Mouse (Mus musculus): ENCODE data around the gene Grid2. TPM values are rescaled to one million over a fixed set of nuclear protein-coding genes. Genes with fewer than 3 reads are reported as not detected.

Grid2 gene
- polyA plus RNA-seq, 1 experiment from 2014 or later: 0.38 TPM

GRCm38 (mm10) chr6:63898171-63898570 lies 642.5 kb downstream of the Grid2 start:
- Histone ChIP-seq H3K27ac (replicated peaks) (no peak overlapping the region), H3K4me2 (replicated peaks; ENCODE audit: low read depth) (no peak overlapping the region), H3K9ac (ENCODE audit: low read length) (no peak overlapping the region), H3K27me3 (ENCODE audit: control insufficient read depth, insufficient read depth, low read length) (no peaks in the 10 kb centered on the region), H3K4me1 (replicated peaks; ENCODE audit: control insufficient read depth, insufficient read depth) (no peaks in the 10 kb centered on the region), H3K4me3 (ENCODE audit: low read depth, low read length) (no peak overlapping the region), H3K9me3 (ENCODE audit: control insufficient read depth, low read length) (no peaks in the 10 kb centered on the region), H3K36me3 (ENCODE audit: control insufficient read depth, insufficient read depth, low read length) (no peaks in the 10 kb centered on the region)
- no peak for ATAC-seq (ENCODE audit: low FRiP score, low TSS enrichment)
- DNase-seq (ENCODE audit: low spot score): no peak
- 92% methylated on average over 2 of the region's 2 CpGs for WGBS
- no peak for TF ChIP-seq CTCF (IDR thresholded peaks at IDR 0.05; ENCODE audit: low read depth)
- TF ChIP-seq EP300 (optimal IDR thresholded peaks at IDR 0.05): no peak

GRCm38 (mm10) chr6:63917035-63917570 lies 661.4 kb downstream of the Grid2 start:
- H3K4me1 ChIP-seq (replicated peaks; ENCODE audit: control insufficient read depth, insufficient read depth): no peaks in the 10 kb centered on the region
- TF ChIP-seq EP300 (optimal IDR thresholded peaks at IDR 0.05): no peak
- no peak for TF ChIP-seq CTCF (IDR thresholded peaks at IDR 0.05; ENCODE audit: low read depth)
- no peak overlapping the region for H3K4me3 ChIP-seq (ENCODE audit: low read depth, low read length)
- H3K27me3 ChIP-seq (ENCODE audit: control insufficient read depth, insufficient read depth, low read length): no peaks in the 10 kb centered on the region
- no peaks in the 10 kb centered on the region for H3K9me3 ChIP-seq (ENCODE audit: control insufficient read depth, low read length)
- 66% methylated on average over 6 of the region's 6 CpGs for WGBS
- H3K27ac ChIP-seq (replicated peaks): no peak overlapping the region
- no peaks in the 10 kb centered on the region for H3K36me3 ChIP-seq (ENCODE audit: control insufficient read depth, insufficient read depth, low read length)
- H3K4me2 ChIP-seq (replicated peaks; ENCODE audit: low read depth): no peak overlapping the region
- H3K9ac ChIP-seq (ENCODE audit: low read length): no peak overlapping the region
- DNase-seq (ENCODE audit: low spot score): no peak
- ATAC-seq (ENCODE audit: low FRiP score, low TSS enrichment): no peak

GRCm38 (mm10) chr6:63921951-63922350 lies 666.3 kb downstream of the Grid2 start:
- no peak for TF ChIP-seq EP300 (optimal IDR thresholded peaks at IDR 0.05)
- WGBS: 80% methylated on average over 6 of the region's 6 CpGs
- H3K4me3 ChIP-seq (ENCODE audit: low read depth, low read length): no peak overlapping the region
- H3K4me2 ChIP-seq (replicated peaks; ENCODE audit: low read depth): no peak overlapping the region
- H3K4me1 ChIP-seq (replicated peaks; ENCODE audit: control insufficient read depth, insufficient read depth): no peaks in the 10 kb centered on the region
- H3K36me3 ChIP-seq (ENCODE audit: control insufficient read depth, insufficient read depth, low read length): no peaks in the 10 kb centered on the region
- H3K27ac ChIP-seq (replicated peaks): no peak overlapping the region
- DNase-seq (ENCODE audit: low spot score) (no peak), ATAC-seq (ENCODE audit: low FRiP score, low TSS enrichment) (no peak)
- no peaks in the 10 kb centered on the region for H3K9me3 ChIP-seq (ENCODE audit: control insufficient read depth, low read length)
- no peak overlapping the region for H3K9ac ChIP-seq (ENCODE audit: low read length)
- H3K27me3 ChIP-seq (ENCODE audit: control insufficient read depth, insufficient read depth, low read length): no peaks in the 10 kb centered on the region

- Histone ChIP-seq H3K27me3 (ENCODE audit: control insufficient read depth, insufficient read depth, low read length) (no peaks in the 10 kb centered on the region), H3K4me3 (ENCODE audit: low read depth, low read length) (no peak overlapping the region), H3K36me3 (ENCODE audit: control insufficient read depth, insufficient read depth, low read length) (no peaks in the 10 kb centered on the region), H3K4me1 (replicated peaks; ENCODE audit: control insufficient read depth, insufficient read depth) (no peaks in the 10 kb centered on the region), H3K27ac (replicated peaks) (no peak overlapping the region), H3K4me2 (replicated peaks; ENCODE audit: low read depth) (no peak overlapping the region), H3K9ac (ENCODE audit: low read length) (no peak overlapping the region), H3K9me3 (ENCODE audit: control insufficient read depth, low read length) (no peaks in the 10 kb centered on the region)
- ATAC-seq (ENCODE audit: low FRiP score, low TSS enrichment): no peak
- TF ChIP-seq EP300 (optimal IDR thresholded peaks at IDR 0.05) (no peak), CTCF (IDR thresholded peaks at IDR 0.05; ENCODE audit: low read depth) (no peak)
- DNase-seq (ENCODE audit: low spot score): no peak
Measured at GRCm38 (mm10) chr6:63931201-63931600, 675.5 kb downstream of the Grid2 start.

- DNase-seq (ENCODE audit: low spot score) (no peak), ATAC-seq (ENCODE audit: low FRiP score, low TSS enrichment) (no peak)
- Histone ChIP-seq H3K9ac (ENCODE audit: low read length) (no peak overlapping the region), H3K27ac (replicated peaks) (no peak overlapping the region), H3K27me3 (ENCODE audit: control insufficient read depth, insufficient read depth, low read length) (no peaks in the 10 kb centered on the region), H3K4me2 (replicated peaks; ENCODE audit: low read depth) (no peak overlapping the region), H3K36me3 (ENCODE audit: control insufficient read depth, insufficient read depth, low read length) (no peaks in the 10 kb centered on the region), H3K9me3 (ENCODE audit: control insufficient read depth, low read length) (no peaks in the 10 kb centered on the region), H3K4me1 (replicated peaks; ENCODE audit: control insufficient read depth, insufficient read depth) (no peaks in the 10 kb centered on the region), H3K4me3 (ENCODE audit: low read depth, low read length) (no peak overlapping the region)
- TF ChIP-seq EP300 (optimal IDR thresholded peaks at IDR 0.05): no peak
- TF ChIP-seq CTCF (IDR thresholded peaks at IDR 0.05; ENCODE audit: low read depth): no peak
- 53% methylated on average over 5 of the region's 5 CpGs for WGBS
Measured at GRCm38 (mm10) chr6:63946721-63947120, 691.0 kb downstream of the Grid2 start.

- no peaks in the 10 kb centered on the region for H3K27me3 ChIP-seq (ENCODE audit: control insufficient read depth, insufficient read depth, low read length)
- ATAC-seq (ENCODE audit: low FRiP score, low TSS enrichment): no peak
- H3K4me2 ChIP-seq (replicated peaks; ENCODE audit: low read depth): no peak overlapping the region
- DNase-seq (ENCODE audit: low spot score): no peak
- H3K36me3 ChIP-seq (ENCODE audit: control insufficient read depth, insufficient read depth, low read length): no peaks in the 10 kb centered on the region
- H3K4me3 ChIP-seq (ENCODE audit: low read depth, low read length): no peak overlapping the region
- TF ChIP-seq CTCF (IDR thresholded peaks at IDR 0.05; ENCODE audit: low read depth) (no peak), EP300 (optimal IDR thresholded peaks at IDR 0.05) (no peak)
- no peak overlapping the region for H3K27ac ChIP-seq (replicated peaks)
- no peak overlapping the region for H3K9ac ChIP-seq (ENCODE audit: low read length)
- WGBS: 49% methylated on average over 3 of the region's 3 CpGs
- H3K9me3 ChIP-seq (ENCODE audit: control insufficient read depth, low read length): no peaks in the 10 kb centered on the region
- H3K4me1 ChIP-seq (replicated peaks; ENCODE audit: control insufficient read depth, insufficient read depth): no peaks in the 10 kb centered on the region
Measured at GRCm38 (mm10) chr6:63963789-63964188, 708.1 kb downstream of the Grid2 start.

All from stomach, postnatal 0 days (tissue).